Mouse (Mus musculus) forebrain, embryonic 14.5 days (tissue): ENCODE measurements around the gene Esp22. TPM values are rescaled to one million over a fixed set of nuclear protein-coding genes. Genes with fewer than 3 reads are reported as not detected.
"Not testable (repeated sequence)": the region's sequence is repeated elsewhere in the genome, so short reads cannot be mapped to it uniquely, and the experiment has no call there.

Experiments used
- ATAC-seq: fragments of 200-750 bp; cut with Nextera tagmentation; 2 replicates; pipeline ENCODE4 v1.8.0; 2017; ENCODE audit warnings: mild to moderate bottlenecking, moderate library complexity
- DNase-seq: peaks from one replicate; pipeline ENCODE4 v3.0.0-alpha.2; 2015; ENCODE audit warnings: low spot score
- H3K27ac ChIP-seq: fragments of 300-500 bp; sonication (generic); 2 replicates; pipeline ENCODE4 v1.5.1; 2014; ENCODE audit warnings: low read depth, mild to moderate bottlenecking, control low read depth, low read length, moderate library complexity
- H3K27me3 ChIP-seq: fragments of 300-500 bp; sonication (generic); replicated peaks from 2 replicates; pipeline ENCODE4 v1.6.1; 2014; ENCODE audit warnings: low read length, control low read depth, mixed read lengths; ENCODE audit not compliant: control insufficient read depth, insufficient read depth
- H3K36me3 ChIP-seq: fragments of 300-500 bp; sonication (generic); 2 replicates; pipeline ENCODE4 v1.6.1; 2014; ENCODE audit warnings: low read length, control low read depth; ENCODE audit not compliant: control insufficient read depth, insufficient read depth
- H3K4me1 ChIP-seq: fragments of 300-500 bp; sonication (generic); 2 replicates; pipeline ENCODE4 v1.6.1; 2014; ENCODE audit warnings: antibody characterized with exemption, low read length, control low read depth; ENCODE audit not compliant: control insufficient read depth, insufficient read depth
- H3K4me2 ChIP-seq: fragments of 300-500 bp; sonication (generic); 2 replicates; pipeline ENCODE4 v1.6.1; 2014; ENCODE audit warnings: mild to moderate bottlenecking, control low read depth, low read length
- H3K4me3 ChIP-seq: fragments of 300-500 bp; sonication (generic); 2 replicates; pipeline ENCODE4 v1.5.1; 2014; ENCODE audit warnings: low read depth, low read length, control low read depth
- H3K9ac ChIP-seq: fragments of 300-500 bp; sonication (generic); 2 replicates; pipeline ENCODE4 v1.6.1; 2014; ENCODE audit warnings: mild to moderate bottlenecking, low read length, control low read depth, moderate library complexity
- H3K9me3 ChIP-seq: fragments of 300-500 bp; sonication (generic); replicated peaks from 2 replicates; pipeline ENCODE4 v1.6.1; 2016; ENCODE audit warnings: low read length, control low read depth, mixed read lengths; ENCODE audit not compliant: control insufficient read depth
- WGBS: fragments of 180-500 bp; shearing (Covaris S2); extraction: QIAGEN DNeasy Blood & Tissue Kit; methylation state at CpG from one replicate; pipeline ENCODE4 v1.1.7; 2014; 5-methylcytosine and 5-hydroxymethylcytosine counted together
- polyA plus RNA-seq: library from polyadenylated mRNA; unstranded; fragments of >200 nt; fragmentation: Nextera tagmentation; extraction: Ambion mirVana; gene quantifications from 2 replicates; pipeline ENCODE4 v1.2.1, GENCODE M21; 2014

Gene Esp22
- not detected in 2 replicates for polyA plus RNA-seq

DNA sequence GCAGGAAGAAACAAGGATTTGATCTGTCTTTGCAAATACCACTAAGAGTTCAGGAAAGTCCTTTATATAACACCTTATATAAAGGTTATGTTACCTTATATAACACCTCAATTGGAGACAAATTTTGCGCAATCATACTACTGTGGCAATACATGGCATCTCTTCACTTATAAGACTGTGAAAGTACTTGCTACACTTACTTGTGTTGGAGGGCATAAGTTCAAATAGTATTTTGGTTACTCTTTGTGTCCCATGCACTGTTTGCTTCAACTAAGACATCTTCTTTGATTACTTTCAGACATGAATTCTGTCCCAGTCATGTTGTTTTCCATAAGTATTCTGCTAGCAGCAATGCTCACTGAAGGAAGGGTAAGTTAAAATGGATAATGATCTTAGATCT, at the start of gene Esp22:
Gene Esp22 (plus strand): TSS at position 301 of the 400 bp plus-strand sequence.
- H3K36me3 ChIP-seq = no peaks in the 10 kb centered on the region
- no peak within 1 kb of the TSS for H3K4me2 ChIP-seq
- no peak within 1 kb of the TSS for H3K9ac ChIP-seq
- ATAC-seq = no peak
- DNase-seq = no peak
- H3K9me3 ChIP-seq = peaks cover 4% of the 10 kb centered on the region; the same call in 1 of the 2 replicates
- no peaks in the 10 kb centered on the region for H3K4me1 ChIP-seq
- WGBS = 98% methylated on average over 1 of the region's 1 CpGs
- H3K27ac ChIP-seq = no peak within 1 kb of the TSS
- no peaks in the 10 kb centered on the region for H3K27me3 ChIP-seq
- no peak within 1 kb of the TSS for H3K4me3 ChIP-seq

DNA sequence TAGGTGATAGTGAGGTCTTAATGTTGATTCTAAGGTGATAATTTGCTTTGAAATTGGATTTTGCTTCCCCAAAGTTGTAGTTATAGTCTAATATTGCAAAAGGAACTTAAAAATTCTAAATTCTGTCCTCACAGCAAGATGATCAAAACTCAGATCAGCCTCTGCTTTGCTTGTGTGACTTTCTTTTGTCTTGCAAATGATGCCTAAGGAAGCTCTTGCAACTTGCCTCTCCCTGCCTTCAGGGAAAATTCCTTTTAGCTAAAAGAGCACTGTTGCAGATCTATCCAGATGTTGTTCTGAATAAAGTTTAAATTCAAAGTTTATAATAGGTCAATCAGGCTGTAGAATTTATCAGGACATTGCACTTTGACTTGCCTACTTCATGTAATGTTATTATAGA, 31.5 kb upstream of the Esp22 start:
- Histone ChIP-seq H3K4me2 (no peak overlapping the region), H3K9ac (no peak overlapping the region), H3K36me3 (no peaks in the 10 kb centered on the region), H3K9me3 (no peaks in the 10 kb centered on the region), H3K4me1 (no peaks in the 10 kb centered on the region), H3K4me3 (no peak overlapping the region), H3K27me3 (no peaks in the 10 kb centered on the region), H3K27ac (no peak overlapping the region)
- no peak for DNase-seq
- ATAC-seq = no peak

- no peaks in the 10 kb centered on the region for H3K4me1 ChIP-seq
- H3K4me2 ChIP-seq = no peak within 1 kb of the TSS
- H3K9ac ChIP-seq = no peak within 1 kb of the TSS
Measured at GRCm38 (mm10) chr17:39076937-39077336, 18.2 kb upstream of the Esp22 start, which contains the start of gene Esp23. Gene Esp23, minus strand, starts transcription at chr17:39077037.

DNA sequence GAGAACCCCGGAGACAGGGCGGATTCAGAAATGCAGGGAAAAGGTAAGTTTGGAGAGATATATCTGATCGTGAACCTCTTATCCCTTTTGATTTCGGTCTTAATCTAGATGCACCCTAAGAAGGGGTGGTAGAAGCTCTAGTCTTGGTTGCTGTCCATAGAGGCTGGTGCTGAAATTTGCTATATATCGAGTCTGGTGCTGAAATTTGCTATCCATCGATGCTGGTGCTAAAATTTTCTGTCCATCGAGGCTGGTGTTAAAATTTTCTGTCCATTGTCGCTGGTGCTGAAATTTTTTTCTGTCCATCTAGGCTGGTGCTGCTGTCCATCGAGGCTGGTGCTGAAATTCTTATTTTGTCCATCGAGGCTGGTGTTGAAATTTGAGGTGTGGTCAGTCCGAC, 12.0 kb downstream of the Esp22 start:
- H3K36me3 ChIP-seq, DNase-seq, H3K27me3 ChIP-seq, H3K27ac ChIP-seq, H3K4me2 ChIP-seq, H3K4me3 ChIP-seq, ATAC-seq, H3K4me1 ChIP-seq, H3K9ac ChIP-seq, H3K9me3 ChIP-seq: not testable (repeated sequence)
- WGBS = 73% methylated on average over 11 of the region's 11 CpGs

More at GRCm38 (mm10) chr17:39076937-39077336, 18.2 kb upstream of the Esp22 start, which contains the start of gene Esp23:
- no peak within 1 kb of the TSS for H3K27ac ChIP-seq
- H3K27me3 ChIP-seq = no peaks in the 10 kb centered on the region
- ATAC-seq (no peak), DNase-seq (no peak)
- 0 out of 2 replicates have a peak, but pooled peaks cover 2% of the 10 kb centered on the region for H3K9me3 ChIP-seq
- H3K4me3 ChIP-seq = no peak within 1 kb of the TSS
- 45% methylated on average over 1 of the region's 1 CpGs for WGBS
- H3K36me3 ChIP-seq = no peaks in the 10 kb centered on the region

DNA sequence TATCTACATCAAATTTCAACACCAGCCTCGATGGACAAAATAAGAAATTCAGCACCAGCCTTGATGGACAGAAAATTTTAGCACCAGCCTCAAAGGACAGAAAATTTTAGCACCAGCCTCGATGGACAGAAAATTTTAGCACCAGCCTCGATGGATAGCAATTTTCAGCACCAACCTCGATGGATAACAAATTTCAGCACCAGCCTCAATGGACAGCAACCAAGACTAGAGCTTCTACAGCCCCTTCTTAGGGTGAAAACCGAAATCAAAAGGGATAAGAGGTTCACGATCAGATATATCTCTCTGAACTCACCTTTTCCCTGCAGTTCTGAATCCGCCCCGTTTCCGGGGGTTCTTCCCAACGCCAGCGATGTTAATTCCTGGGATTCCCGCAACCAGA, 34.0 kb downstream of the Esp22 start:
- H3K36me3 ChIP-seq, H3K4me1 ChIP-seq, H3K27ac ChIP-seq, DNase-seq, ATAC-seq, H3K4me2 ChIP-seq, H3K4me3 ChIP-seq, H3K27me3 ChIP-seq, H3K9ac ChIP-seq, H3K9me3 ChIP-seq: not testable (repeated sequence)
- WGBS = 73% methylated on average over 12 of the region's 12 CpGs

Other genes with a start within 250 kb of the Esp22 start
- gene Esp24, start 58.6 kb upstream of the Esp22 start, polyA plus RNA-seq = not detected in 2 replicates
- not detected in 2 replicates for gene Gm21903, start 52.0 kb upstream of the Esp22 start, polyA plus RNA-seq
- not detected in 2 replicates for gene Esp23, start 18.3 kb upstream of the Esp22 start, polyA plus RNA-seq